Mouse (Mus musculus): ENCODE measurements at regions not wholly inside any gene's neighbourhood (a gene's known extent, or its start where the extent isn't known, plus 50 kb on each side); places are given as distances from the start of the nearest gene placed in this dataset.

DNA sequence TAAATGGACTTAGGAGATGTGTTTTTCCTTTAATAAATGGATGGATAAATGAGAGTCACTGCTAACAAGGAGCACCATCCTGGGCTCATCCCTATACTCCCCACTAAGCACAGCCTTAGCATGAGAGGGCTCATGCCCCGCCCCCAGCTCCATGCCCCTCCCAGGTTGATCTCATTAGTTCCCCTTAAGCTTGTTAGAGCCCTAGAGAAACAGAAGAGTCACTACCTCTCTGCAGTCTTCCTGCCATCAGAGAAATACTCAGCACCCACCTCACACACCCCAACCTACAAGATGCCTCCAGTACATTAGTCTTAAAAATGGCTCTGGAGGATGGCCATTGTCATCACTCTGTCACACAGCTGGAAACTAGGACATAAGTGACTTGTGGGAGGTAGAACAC, 202.8 kb upstream of the Hnrnpa3 start:
- no peak for TF ChIP-seq CTCF (IDR thresholded peaks at IDR 0.05; ENCODE audit: extremely low read depth, insufficient read depth, low read length)
- no peak for TF ChIP-seq POLR2A (IDR thresholded peaks at IDR 0.05; ENCODE audit: extremely low read depth, insufficient read depth, low read length)
